Mouse (Mus musculus): ENCODE measurements at regions not wholly inside any gene's neighbourhood (a gene's known extent, or its start where the extent isn't known, plus 50 kb on each side); places are given as distances from the start of the nearest gene placed in this dataset.

- DNase-seq = no peak
- intact Hi-C loops (cut with DNase I) = no loop called here
These were observed 367.9 kb downstream of the Ets1 start for GRCm38 (mm10) chr9:33003880-33004279.

- intact Hi-C loops (cut with DNase I) = no loop called here
These were observed 368.5 kb downstream of the Ets1 start for GRCm38 (mm10) chr9:33004536-33004935.

GRCm38 (mm10) chr9:33007456-33008063 lies 371.5 kb downstream of the Ets1 start:
- intact Hi-C loops (cut with DNase I) = no loop called here
- DNase-seq = no peak

More at GRCm38 (mm10) chr9:33004536-33004935, 368.5 kb downstream of the Ets1 start:
- no peak for DNase-seq

GRCm38 (mm10) chr9:33011241-33011640 lies 375.2 kb downstream of the Ets1 start:
- DNase-seq = no peak
- intact Hi-C loops (cut with DNase I) = no loop called here

- intact Hi-C loops (cut with DNase I) = no loop called here
- DNase-seq = no peak
These were observed 399.4 kb downstream of the Ets1 start for GRCm38 (mm10) chr9:33035401-33035800.

- no peak for DNase-seq
These were observed 403.3 kb downstream of the Ets1 start for GRCm38 (mm10) chr9:33039221-33039790.

GRCm38 (mm10) chr9:33050789-33051188 lies 414.8 kb downstream of the Ets1 start:
- intact Hi-C loops (cut with DNase I) = no loop called here
- no peak for DNase-seq

More at GRCm38 (mm10) chr9:33039221-33039790, 403.3 kb downstream of the Ets1 start:
- intact Hi-C loops (cut with DNase I) = no loop called here

GRCm38 (mm10) chr9:33060636-33061264 lies 424.7 kb downstream of the Ets1 start:
- DNase-seq = no peak
- intact Hi-C loops (cut with DNase I) = no loop called here

- DNase-seq = peak; percentile 34
- intact Hi-C loops (cut with DNase I) = no loop called here
These were observed 426.5 kb downstream of the Ets1 start for GRCm38 (mm10) chr9:33062476-33062875.

GRCm38 (mm10) chr9:33065331-33065730 lies 429.3 kb downstream of the Ets1 start:
- DNase-seq = no peak
- intact Hi-C loops (cut with DNase I) = no loop called here

GRCm38 (mm10) chr9:33067521-33067920 lies 431.5 kb downstream of the Ets1 start:
- intact Hi-C loops (cut with DNase I) = no loop called here
- DNase-seq = no peak

- no peak for DNase-seq
- intact Hi-C loops (cut with DNase I) = loop anchor here (10.0 kb wide), 1 partner anchor 395 kb away; no protein-coding TSS in a partner anchor
These were observed 434.1 kb downstream of the Ets1 start for GRCm38 (mm10) chr9:33070116-33070515.

- intact Hi-C loops (cut with DNase I) = loop anchor here (5.0 kb wide), 1 partner anchor 488 kb away; no protein-coding TSS in a partner anchor
- no peak for DNase-seq
These were observed 444.2 kb downstream of the Ets1 start for GRCm38 (mm10) chr9:33080271-33080670.

- intact Hi-C loops (cut with DNase I) = loop anchor here (5.0 kb wide), 1 partner anchor 488 kb away; no protein-coding TSS in a partner anchor
These were observed 444.8 kb downstream of the Ets1 start for GRCm38 (mm10) chr9:33080774-33081173.

GRCm38 (mm10) chr9:33089977-33090376 lies 454.0 kb downstream of the Ets1 start:
- DNase-seq = no peak
- intact Hi-C loops (cut with DNase I) = loop anchor here (10.0 kb wide), 1 partner anchor 155 kb away; no protein-coding TSS in a partner anchor

More at GRCm38 (mm10) chr9:33080774-33081173, 444.8 kb downstream of the Ets1 start:
- no peak for DNase-seq

- no peak for DNase-seq
- intact Hi-C loops (cut with DNase I) = loop anchor here (10.0 kb wide), 1 partner anchor 153 kb away; no protein-coding TSS in a partner anchor
These were observed 455.6 kb downstream of the Ets1 start for GRCm38 (mm10) chr9:33091664-33092063.

GRCm38 (mm10) chr9:33095654-33096053 lies 459.6 kb downstream of the Ets1 start:
- DNase-seq = peak; percentile 67
- intact Hi-C loops (cut with DNase I) = loop anchor here (5.0 to 10.0 kb wide), 3 partner anchors 149 to 688 kb away; no protein-coding TSS in a partner anchor

- no peak for DNase-seq
- intact Hi-C loops (cut with DNase I) = no loop called here
These were observed 465.2 kb downstream of the Ets1 start for GRCm38 (mm10) chr9:33101206-33101605.

- intact Hi-C loops (cut with DNase I) = no loop called here
- no peak for DNase-seq
These were observed 468.6 kb downstream of the Ets1 start for GRCm38 (mm10) chr9:33104623-33105074.

GRCm38 (mm10) chr9:33123841-33124240 lies 487.8 kb downstream of the Ets1 start:
- intact Hi-C loops (cut with DNase I) = loop anchor here (5.0 kb wide), 1 partner anchor 83 kb away; no protein-coding TSS in a partner anchor
- no peak for DNase-seq

GRCm38 (mm10) chr9:33152186-33152585 lies 516.2 kb downstream of the Ets1 start:
- intact Hi-C loops (cut with DNase I) = no loop called here
- DNase-seq = no peak

Data from left cerebral cortex, postnatal 4 days (tissue).